Mouse (Mus musculus): ENCODE data around the gene Afap1l2. TPM values are rescaled to one million over a fixed set of nuclear protein-coding genes. Genes with fewer than 3 reads are reported as not detected.

Afap1l2 gene
- polyA plus RNA-seq, 1 experiment from 2014 or later: 12.5 TPM

DNA sequence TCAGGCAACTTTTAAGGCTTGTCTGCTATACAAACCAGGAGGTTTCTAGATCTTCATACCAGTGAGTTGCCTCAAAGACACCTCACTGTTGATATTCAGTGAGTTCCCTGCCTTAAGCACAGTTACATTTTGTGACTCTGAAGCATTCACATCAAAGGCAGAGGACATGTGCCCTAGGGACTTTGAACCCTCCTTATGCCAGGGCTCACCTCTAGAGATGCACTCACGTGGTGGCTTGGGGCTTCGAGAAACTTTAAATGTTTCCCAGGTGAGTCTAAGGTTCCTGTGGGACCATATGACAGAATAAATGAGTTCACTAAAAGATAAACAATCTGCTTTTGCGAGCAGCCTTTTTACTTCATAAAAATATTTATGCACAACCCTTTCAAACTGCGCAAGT is 50.0 kb downstream of the Afap1l2 start:
- no peak for ATAC-seq (ENCODE audit: low FRiP score, low TSS enrichment)
- Histone ChIP-seq H3K27ac (ENCODE audit: low read depth, low read length) (no peak overlapping the region; the same call in 1 of the 2 replicates), H3K4me3 (ENCODE audit: low read length) (no peak overlapping the region), H3K4me2 (replicated peaks; ENCODE audit: low read depth, low read length) (no peak overlapping the region), H3K9ac (ENCODE audit: low read depth, low read length) (no peak overlapping the region), H3K27me3 (ENCODE audit: control insufficient read depth, insufficient read depth, low read length) (no peaks in the 10 kb centered on the region), H3K36me3 (ENCODE audit: control insufficient read depth, insufficient read depth, low read length) (no peaks in the 10 kb centered on the region), H3K4me1 (ENCODE audit: control insufficient read depth, insufficient read depth, low read length) (no peaks in the 10 kb centered on the region), H3K9me3 (ENCODE audit: control insufficient read depth, low read length) (no peaks in the 10 kb centered on the region)
- WGBS: 66% methylated on average over 4 of the region's 4 CpGs

DNA sequence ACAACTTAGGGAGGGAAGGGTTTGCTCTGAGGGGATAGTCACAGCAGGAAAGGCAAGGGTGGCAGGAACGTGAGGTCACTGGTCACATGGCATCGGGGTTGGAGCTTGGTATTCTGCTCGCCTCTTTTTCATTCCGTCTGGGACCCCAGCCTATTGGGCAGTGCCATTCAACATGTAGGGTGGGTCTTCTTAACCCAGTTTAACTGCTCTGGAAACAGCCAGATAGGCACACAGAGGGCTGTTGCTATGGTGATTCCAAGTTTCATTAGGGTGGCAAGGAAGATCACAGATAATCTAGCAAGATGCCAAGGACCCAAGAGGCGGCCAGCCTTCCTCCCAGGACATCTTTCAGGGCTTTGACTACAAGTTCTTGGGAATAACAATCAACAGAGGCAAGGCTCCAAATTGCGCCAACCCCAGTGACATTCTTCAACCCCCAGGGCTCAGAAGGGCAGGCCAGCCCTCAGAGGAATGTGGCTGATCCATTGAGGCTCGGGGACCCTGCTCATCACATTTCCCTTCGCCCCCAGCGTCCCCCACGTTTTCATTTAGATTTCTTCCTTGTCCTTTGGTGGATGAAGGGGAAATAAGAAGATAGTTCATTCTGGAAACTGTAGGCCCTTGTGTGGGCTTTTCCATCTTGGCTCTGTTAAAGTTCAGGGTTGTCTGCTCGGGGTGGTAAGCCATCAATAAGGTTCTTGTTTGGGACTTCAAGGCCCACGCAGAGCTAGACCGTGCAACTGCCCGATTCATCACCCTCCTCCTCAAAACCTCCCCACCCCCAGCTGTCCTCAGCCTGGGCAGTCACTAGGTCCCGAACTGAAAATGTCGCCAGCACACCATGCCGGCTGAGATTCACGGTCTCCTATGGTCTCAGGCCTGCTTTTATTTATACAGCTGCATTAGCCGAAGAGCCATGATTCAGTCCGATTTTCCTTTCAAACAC is 52.2 kb downstream of the Afap1l2 start:
- H3K4me2 ChIP-seq (replicated peaks; ENCODE audit: low read depth, low read length): no peak overlapping the region
- 67% methylated on average over 20 of the region's 20 CpGs for WGBS
- H3K9me3 ChIP-seq (ENCODE audit: control insufficient read depth, low read length): no peaks in the 10 kb centered on the region
- H3K4me3 ChIP-seq (ENCODE audit: low read length): no peak overlapping the region
- no peak overlapping the region for H3K27ac ChIP-seq (ENCODE audit: low read depth, low read length)
- no peaks in the 10 kb centered on the region for H3K4me1 ChIP-seq (ENCODE audit: control insufficient read depth, insufficient read depth, low read length)
- ATAC-seq (ENCODE audit: low FRiP score, low TSS enrichment): no peak
- no peak overlapping the region for H3K9ac ChIP-seq (ENCODE audit: low read depth, low read length)
- no peaks in the 10 kb centered on the region for H3K27me3 ChIP-seq (ENCODE audit: control insufficient read depth, insufficient read depth, low read length)
- no peaks in the 10 kb centered on the region for H3K36me3 ChIP-seq (ENCODE audit: control insufficient read depth, insufficient read depth, low read length)

DNA sequence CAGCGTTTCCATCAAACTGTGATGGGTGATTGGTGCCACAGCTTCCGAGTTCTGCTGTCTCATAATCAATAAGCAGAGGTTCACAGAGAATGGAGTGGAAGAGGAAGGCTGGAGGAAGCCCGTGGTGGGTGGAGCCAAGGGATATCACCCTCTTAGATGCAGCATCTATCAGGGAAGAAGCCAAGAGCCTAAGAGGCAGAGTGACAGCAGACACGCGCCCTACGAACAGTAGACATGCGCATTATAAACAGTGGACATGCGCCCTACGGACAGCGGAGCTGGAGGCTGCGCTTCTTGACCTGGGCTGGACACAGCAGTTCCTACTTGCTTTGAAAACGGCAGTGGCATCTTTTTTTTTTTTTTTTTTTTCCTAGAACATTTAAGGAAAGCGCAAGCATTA is 53.2 kb downstream of the Afap1l2 start:
- Histone ChIP-seq H3K27me3 (ENCODE audit: control insufficient read depth, insufficient read depth, low read length) (no peaks in the 10 kb centered on the region), H3K4me2 (replicated peaks; ENCODE audit: low read depth, low read length) (no peak overlapping the region), H3K9me3 (ENCODE audit: control insufficient read depth, low read length) (no peaks in the 10 kb centered on the region), H3K9ac (ENCODE audit: low read depth, low read length) (no peak overlapping the region), H3K36me3 (ENCODE audit: control insufficient read depth, insufficient read depth, low read length) (no peaks in the 10 kb centered on the region), H3K27ac (ENCODE audit: low read depth, low read length) (no peak overlapping the region), H3K4me1 (ENCODE audit: control insufficient read depth, insufficient read depth, low read length) (no peaks in the 10 kb centered on the region), H3K4me3 (ENCODE audit: low read length) (no peak overlapping the region)
- ATAC-seq (ENCODE audit: low FRiP score, low TSS enrichment): no peak
- 93% methylated on average over 13 of the region's 13 CpGs for WGBS

DNA sequence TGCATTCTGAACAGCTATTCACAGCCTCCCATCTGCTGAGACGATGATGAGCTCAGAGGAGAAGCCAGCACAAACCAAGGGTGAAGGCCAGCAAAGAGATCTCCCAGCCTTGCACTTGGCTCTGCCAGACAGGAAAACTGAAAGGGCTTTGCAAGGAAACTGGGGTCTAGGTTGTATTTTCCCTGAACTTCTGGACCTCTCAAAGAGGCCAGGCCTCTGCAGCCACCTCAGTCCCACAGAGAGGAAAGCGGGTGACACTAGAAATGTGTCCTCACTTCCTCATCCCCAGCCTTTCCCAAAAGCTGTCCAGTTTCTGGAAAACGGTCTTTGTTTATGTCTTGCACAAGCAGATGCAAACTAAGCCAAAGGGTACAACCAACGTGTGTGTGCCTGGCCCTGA is 54.2 kb downstream of the Afap1l2 start:
- WGBS: 75% methylated on average over 4 of the region's 4 CpGs
- no peak overlapping the region for H3K27ac ChIP-seq (ENCODE audit: low read depth, low read length)
- no peak overlapping the region for H3K9ac ChIP-seq (ENCODE audit: low read depth, low read length)
- H3K4me3 ChIP-seq (ENCODE audit: low read length): no peak overlapping the region
- no peaks in the 10 kb centered on the region for H3K27me3 ChIP-seq (ENCODE audit: control insufficient read depth, insufficient read depth, low read length)
- H3K36me3 ChIP-seq (ENCODE audit: control insufficient read depth, insufficient read depth, low read length): no peaks in the 10 kb centered on the region
- no peak for ATAC-seq (ENCODE audit: low FRiP score, low TSS enrichment)
- no peaks in the 10 kb centered on the region for H3K9me3 ChIP-seq (ENCODE audit: control insufficient read depth, low read length)
- H3K4me2 ChIP-seq (replicated peaks; ENCODE audit: low read depth, low read length): no peak overlapping the region
- no peaks in the 10 kb centered on the region for H3K4me1 ChIP-seq (ENCODE audit: control insufficient read depth, insufficient read depth, low read length)

DNA sequence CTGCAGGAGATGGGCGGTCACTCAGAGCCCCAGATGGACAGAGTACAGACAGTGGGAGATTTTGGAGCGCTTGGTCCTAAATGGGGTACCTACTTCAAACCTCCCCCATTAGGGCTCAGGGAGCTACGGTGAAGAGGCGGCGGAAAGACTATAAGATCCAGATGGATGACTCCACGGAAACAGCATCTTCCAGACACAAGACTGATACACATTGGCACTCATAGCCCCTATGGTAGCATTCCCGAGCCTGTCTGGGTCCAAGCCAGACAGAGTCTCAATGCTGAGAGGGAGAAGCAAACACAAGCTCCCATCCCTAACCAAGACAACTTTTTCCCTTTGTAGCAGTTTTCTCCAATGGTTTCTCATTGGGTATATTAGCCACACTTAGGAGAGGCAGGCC is 57.2 kb downstream of the Afap1l2 start:
- Histone ChIP-seq H3K36me3 (ENCODE audit: control insufficient read depth, insufficient read depth, low read length) (no peaks in the 10 kb centered on the region), H3K9me3 (ENCODE audit: control insufficient read depth, low read length) (no peaks in the 10 kb centered on the region), H3K9ac (ENCODE audit: low read depth, low read length) (no peak overlapping the region), H3K27ac (ENCODE audit: low read depth, low read length) (no peak overlapping the region), H3K4me1 (ENCODE audit: control insufficient read depth, insufficient read depth, low read length) (no peaks in the 10 kb centered on the region), H3K27me3 (ENCODE audit: control insufficient read depth, insufficient read depth, low read length) (no peaks in the 10 kb centered on the region), H3K4me3 (ENCODE audit: low read length) (no peak overlapping the region), H3K4me2 (replicated peaks; ENCODE audit: low read depth, low read length) (no peak overlapping the region)
- 79% methylated on average over 7 of the region's 7 CpGs for WGBS
- ATAC-seq (ENCODE audit: low FRiP score, low TSS enrichment): no peak

DNA sequence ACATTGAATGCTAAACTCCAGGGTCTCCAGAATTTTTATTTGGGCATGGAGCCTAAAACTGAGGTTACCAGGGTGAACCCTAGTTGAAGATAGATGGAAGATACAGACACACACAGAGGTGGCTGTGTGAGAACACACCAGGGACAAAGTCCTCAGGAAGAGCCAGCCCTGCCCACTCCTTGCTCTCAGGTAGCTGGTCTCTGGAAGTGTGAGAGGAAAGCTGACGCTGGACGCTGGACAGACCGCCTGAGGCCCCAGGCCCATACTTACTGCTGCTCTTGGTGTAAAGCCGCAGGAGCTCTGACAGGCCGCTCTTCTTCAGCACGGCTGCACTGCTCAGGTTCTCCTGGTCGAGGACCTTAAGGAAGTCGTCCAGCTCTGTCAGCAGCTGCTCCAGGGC is 58.2 kb downstream of the Afap1l2 start:
- no peaks in the 10 kb centered on the region for H3K36me3 ChIP-seq (ENCODE audit: control insufficient read depth, insufficient read depth, low read length)
- 65% methylated on average over 8 of the region's 8 CpGs for WGBS
- no peak overlapping the region for H3K9ac ChIP-seq (ENCODE audit: low read depth, low read length)

DNA sequence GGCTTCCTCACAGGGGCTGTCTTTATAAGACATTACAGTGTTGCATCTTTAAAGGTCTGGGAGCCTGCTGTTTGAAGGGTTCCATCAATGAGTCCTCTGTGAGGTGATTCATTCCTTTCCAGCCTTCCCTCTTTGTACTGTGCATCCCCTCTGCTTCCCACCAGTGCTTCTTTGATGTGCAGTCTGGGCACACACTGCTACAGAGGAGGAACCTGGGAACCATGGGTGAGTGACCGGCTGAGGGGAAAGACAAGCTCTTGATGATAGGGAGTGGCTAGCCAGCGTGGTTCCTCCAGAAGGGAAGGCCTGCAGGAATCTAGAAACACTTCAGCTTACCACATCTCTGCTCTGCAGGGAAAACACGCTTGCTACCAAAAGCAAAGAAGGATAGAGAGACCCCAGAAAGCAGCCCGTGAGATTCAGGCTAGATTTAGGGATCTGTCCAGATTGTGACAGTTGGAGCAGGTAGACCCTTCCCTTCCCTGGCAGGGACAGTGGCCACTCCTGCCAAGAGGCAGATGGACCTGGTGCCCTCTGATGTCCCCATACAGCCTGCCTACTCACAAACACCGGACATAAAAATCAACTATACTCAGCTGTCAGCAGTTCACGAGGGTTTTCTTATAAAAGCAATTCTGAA is 59.9 kb downstream of the Afap1l2 start:
- Histone ChIP-seq H3K4me2 (replicated peaks; ENCODE audit: low read depth, low read length) (no peak overlapping the region), H3K4me3 (ENCODE audit: low read length) (no peak overlapping the region), H3K27me3 (ENCODE audit: control insufficient read depth, insufficient read depth, low read length) (no peaks in the 10 kb centered on the region), H3K36me3 (ENCODE audit: control insufficient read depth, insufficient read depth, low read length) (no peaks in the 10 kb centered on the region), H3K27ac (ENCODE audit: low read depth, low read length) (no peak overlapping the region), H3K4me1 (ENCODE audit: control insufficient read depth, insufficient read depth, low read length) (no peaks in the 10 kb centered on the region), H3K9ac (ENCODE audit: low read depth, low read length) (no peak overlapping the region), H3K9me3 (ENCODE audit: control insufficient read depth, low read length) (no peaks in the 10 kb centered on the region)
- ATAC-seq (ENCODE audit: low FRiP score, low TSS enrichment): no peak
- WGBS: 56% methylated on average over 6 of the region's 6 CpGs

More for the DNA sequence above, 58.2 kb downstream of the Afap1l2 start:
- H3K4me3 ChIP-seq (ENCODE audit: low read length): no peak overlapping the region
- ATAC-seq (ENCODE audit: low FRiP score, low TSS enrichment): no peak
- no peaks in the 10 kb centered on the region for H3K27me3 ChIP-seq (ENCODE audit: control insufficient read depth, insufficient read depth, low read length)
- H3K4me2 ChIP-seq (replicated peaks; ENCODE audit: low read depth, low read length): no peak overlapping the region
- no peak overlapping the region for H3K27ac ChIP-seq (ENCODE audit: low read depth, low read length)
- no peaks in the 10 kb centered on the region for H3K4me1 ChIP-seq (ENCODE audit: control insufficient read depth, insufficient read depth, low read length)
- H3K9me3 ChIP-seq (ENCODE audit: control insufficient read depth, low read length): no peaks in the 10 kb centered on the region

DNA sequence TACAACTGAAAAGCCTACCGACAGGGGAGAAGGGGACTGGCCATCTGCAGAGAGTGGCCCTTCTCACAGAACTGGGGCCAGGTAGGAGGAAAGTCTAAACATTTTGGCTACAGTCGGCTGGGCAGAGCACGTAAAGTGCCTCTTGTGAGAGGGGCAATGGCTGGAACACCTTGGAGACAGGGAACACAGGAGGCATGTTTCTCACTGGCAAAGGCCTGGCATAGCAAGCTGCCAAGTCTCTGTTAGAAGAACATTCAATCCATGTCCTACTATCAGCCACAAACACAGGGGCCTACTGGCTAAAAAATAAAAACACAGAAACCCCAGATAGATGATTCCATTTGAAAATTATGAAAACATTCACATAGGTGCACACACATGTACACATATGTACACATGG is 61.3 kb downstream of the Afap1l2 start:
- no peaks in the 10 kb centered on the region for H3K4me1 ChIP-seq (ENCODE audit: control insufficient read depth, insufficient read depth, low read length)
- 61% methylated on average over 3 of the region's 3 CpGs for WGBS
- H3K27me3 ChIP-seq (ENCODE audit: control insufficient read depth, insufficient read depth, low read length): no peaks in the 10 kb centered on the region
- H3K27ac ChIP-seq (ENCODE audit: low read depth, low read length): no peak overlapping the region
- H3K4me2 ChIP-seq (replicated peaks; ENCODE audit: low read depth, low read length): no peak overlapping the region
- no peak for ATAC-seq (ENCODE audit: low FRiP score, low TSS enrichment)
- no peaks in the 10 kb centered on the region for H3K9me3 ChIP-seq (ENCODE audit: control insufficient read depth, low read length)
- no peak overlapping the region for H3K4me3 ChIP-seq (ENCODE audit: low read length)
- no peak overlapping the region for H3K9ac ChIP-seq (ENCODE audit: low read depth, low read length)
- H3K36me3 ChIP-seq (ENCODE audit: control insufficient read depth, insufficient read depth, low read length): 0 out of 2 replicates have a peak, but pooled peaks cover 2% of the 10 kb centered on the region

DNA sequence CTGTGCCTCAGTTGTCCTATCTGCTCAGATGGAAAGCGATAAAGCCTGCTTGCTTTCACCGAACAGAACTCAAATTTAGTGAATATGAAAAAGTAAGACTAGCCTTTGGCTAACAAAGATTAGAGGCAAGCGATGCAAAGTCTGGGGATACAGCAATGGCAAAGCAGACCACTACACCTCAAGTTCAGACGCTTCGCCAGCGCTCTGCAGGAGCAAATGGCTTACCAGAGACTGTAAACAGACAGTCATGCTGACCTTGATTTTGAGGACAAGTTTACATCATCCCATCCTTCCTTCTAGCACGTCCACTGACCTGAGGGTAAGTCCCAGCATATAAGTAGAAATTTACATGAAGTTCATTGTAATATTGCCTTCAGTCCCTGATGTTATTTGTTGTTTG is 61.8 kb downstream of the Afap1l2 start:
- ATAC-seq (ENCODE audit: low FRiP score, low TSS enrichment): no peak
- Histone ChIP-seq H3K9me3 (ENCODE audit: control insufficient read depth, low read length) (no peaks in the 10 kb centered on the region), H3K27ac (ENCODE audit: low read depth, low read length) (no peak overlapping the region), H3K27me3 (ENCODE audit: control insufficient read depth, insufficient read depth, low read length) (no peaks in the 10 kb centered on the region), H3K4me3 (ENCODE audit: low read length) (no peak overlapping the region), H3K9ac (ENCODE audit: low read depth, low read length) (no peak overlapping the region), H3K4me1 (ENCODE audit: control insufficient read depth, insufficient read depth, low read length) (no peaks in the 10 kb centered on the region), H3K4me2 (replicated peaks; ENCODE audit: low read depth, low read length) (no peak overlapping the region), H3K36me3 (ENCODE audit: control insufficient read depth, insufficient read depth, low read length) (0 out of 2 replicates have a peak, but pooled peaks cover 2% of the 10 kb centered on the region)
- 96% methylated on average over 7 of the region's 7 CpGs for WGBS

Measured in kidney, embryonic 14.5 days (tissue).